Comparison of ENCODE assay signal across 18 mouse cellular contexts in genomic region chr7:109849750-109850434, GRCm38 (mm10). TPM values are rescaled to one million over a fixed set of nuclear protein-coding genes. Genes with fewer than 3 reads are reported as not detected.
A peak's percentile ranks its signal among the peaks of the same experiment; 100 is the strongest.
DNase-seq lines count a peak whose midpoint lies in the region; ATAC-seq and TF ChIP-seq lines count a peak whose summit lies in the region.
"Had no signal": no experiment of that assay in that cellular context is flagged by ENCODE, and none has a peak within 500 bp of the region (broad histone marks: within the 10 kb centered on the region; RNA-seq: fewer than 3 reads in every experiment).

No protein-coding gene starts in this region.

- H3K27me3 ChIP-seq in heart, embryonic 16.5 days (ENCODE audit: control insufficient read depth, insufficient read depth, low read length) = no peaks in the 10 kb centered on the region
- no peaks in the 10 kb centered on the region for H3K27me3 ChIP-seq in forebrain, postnatal 0 days (ENCODE audit: insufficient read depth, low read length)
- H3K27me3 ChIP-seq: intestine, embryonic 15.5 days; lung, embryonic 15.5 days; stomach, embryonic 15.5 days had no signal

- DNase-seq in heart, postnatal 36 days = no peak
- peak; percentile 75 for DNase-seq in brain, embryonic 14.5 days (ENCODE audit: low read depth)
- DNase-seq in embryo, embryonic 9.5 days (ENCODE audit: extremely low spot score) = peak; percentile 32
- no peak for DNase-seq in forebrain, postnatal 0 days
- no peak for DNase-seq in cerebellum, adult 11-12 months
- no peak for DNase-seq in spleen, postnatal 10 days (ENCODE audit: low spot score in 2 of 2)
- no peak for DNase-seq in lung, adult 18-20 months
- DNase-seq: adrenal gland, postnatal 25 days; cerebellum, postnatal 36 days; heart, adult 11 months; liver; right cerebral cortex, postnatal 25 days had no signal

- H3K4me3 ChIP-seq in heart, embryonic 16.5 days (ENCODE audit: low read length) = no peak overlapping the region
- no peak overlapping the region for H3K4me3 ChIP-seq in forebrain, postnatal 0 days (ENCODE audit: low read depth, low read length)
- H3K4me3 ChIP-seq: intestine, embryonic 15.5 days; lung, embryonic 15.5 days; megakaryocyte, embryonic 14.5 days; stomach, embryonic 15.5 days had no signal

- H3K9me3 ChIP-seq in heart, embryonic 16.5 days (replicated peaks; ENCODE audit: control insufficient read depth, low read length) = no peaks in the 10 kb centered on the region
- H3K9me3 ChIP-seq in forebrain, postnatal 0 days (ENCODE audit: low read length) = no peaks in the 10 kb centered on the region
- H3K9me3 ChIP-seq: intestine, embryonic 15.5 days; lung, embryonic 15.5 days; stomach, embryonic 15.5 days had no signal

- H3K9ac ChIP-seq in heart, embryonic 16.5 days (ENCODE audit: low read length) = peak overlapping the region; percentile 17
- H3K9ac ChIP-seq in forebrain, postnatal 0 days = no peak overlapping the region
- H3K9ac ChIP-seq: intestine, embryonic 15.5 days; lung, embryonic 15.5 days; stomach, embryonic 15.5 days had no signal

- intact Hi-C loops in heart, postnatal 36 days (cut with DNase I) = no loop called here

- no peak for TF ChIP-seq CTCF in brain, embryonic 14.5 days (IDR thresholded peaks at IDR 0.05; ENCODE audit: borderline replicate concordance, extremely low read depth, insufficient read depth, insufficient read length)
- no peak for TF ChIP-seq CTCF in forebrain, postnatal 0 days (IDR thresholded peaks at IDR 0.05; ENCODE audit: low read depth)

- H3K27ac ChIP-seq in heart, embryonic 16.5 days (ENCODE audit: low read length) = peak overlapping the region; percentile 5; the same call in 1 of the 2 replicates
- no peak overlapping the region for H3K27ac ChIP-seq in forebrain, postnatal 0 days (ENCODE audit: low read depth, low read length)
- H3K27ac ChIP-seq: intestine, embryonic 15.5 days; lung, embryonic 15.5 days; stomach, embryonic 15.5 days had no signal

- 66% methylated on average over 8 of the region's 8 CpGs for WGBS in heart, embryonic 16.5 days
- 22% methylated on average over 8 of the region's 8 CpGs for WGBS in forebrain, postnatal 0 days

- H3K4me1 ChIP-seq in heart, embryonic 16.5 days (ENCODE audit: control insufficient read depth, insufficient read depth, low read length) = peaks cover 37% of the 10 kb centered on the region
- peaks cover 10% of the 10 kb centered on the region; the same call in 1 of the 2 replicates for H3K4me1 ChIP-seq in forebrain, postnatal 0 days (ENCODE audit: insufficient read depth)

- H3K36me3 ChIP-seq in heart, embryonic 16.5 days (ENCODE audit: control insufficient read depth, insufficient read depth) = 0 out of 2 replicates have a peak, but pooled peaks cover 3% of the 10 kb centered on the region
- H3K36me3 ChIP-seq in forebrain, postnatal 0 days (ENCODE audit: insufficient read depth) = no peaks in the 10 kb centered on the region
- H3K36me3 ChIP-seq: intestine, embryonic 15.5 days; lung, embryonic 15.5 days; stomach, embryonic 15.5 days had no signal

- no peak for TF ChIP-seq POLR2A in brain, embryonic 14.5 days (IDR thresholded peaks at IDR 0.05; ENCODE audit: borderline replicate concordance, extremely low read depth, insufficient read depth, insufficient read length, poor library complexity, severe bottlenecking)

- no peak for ATAC-seq in heart, embryonic 16.5 days (replicated peaks; ENCODE audit: extremely low read depth, insufficient read depth, low FRiP score)
- ATAC-seq in forebrain, postnatal 0 days = peak; percentile 28; the same call in 1 of the 2 replicates
- ATAC-seq: intestine, embryonic 15.5 days had no signal

- no peak overlapping the region for H3K4me2 ChIP-seq in heart, embryonic 16.5 days (ENCODE audit: low read depth, low read length)
- H3K4me2 ChIP-seq in forebrain, postnatal 0 days (ENCODE audit: low read depth) = no peak overlapping the region
- H3K4me2 ChIP-seq: intestine, embryonic 15.5 days; lung, embryonic 15.5 days; stomach, embryonic 15.5 days had no signal

RNA-seq across cellular contexts. Expression of gene Scube2, which starts 15.6 kb away (rescaled TPM):
- 8.9 and 9.9 TPM in 2 replicates for polyA plus RNA-seq in heart, embryonic 16.5 days (2015; fragmentation: Nextera tagmentation; extraction: Ambion mirVana)
- 10 to 100 TPM; 19.3 to 21.1 TPM for total RNA-seq in heart, postnatal 36 days (2021)
- 0.35 and 1.5 TPM in 2 replicates for polyA plus RNA-seq in brain, embryonic 14.5 days (2012; rRNA removed)
- total RNA-seq in forebrain, postnatal 0 days (2014; rRNA removed) = 1.8 TPM in 2 replicates
- 0.78 and 1.6 TPM in 2 replicates for polyA plus RNA-seq in forebrain, postnatal 0 days (2015; fragmentation: Nextera tagmentation; extraction: Ambion mirVana)
- total RNA-seq: neutrophil, adult 5-6 weeks had no signal

Comparison
In these comparisons a context has a peak if more than half of its experiments do, and no peak if none do; other contexts are left out.
1. DNase-seq: peak in brain, embryonic 14.5 days (single experiment) and embryo, embryonic 9.5 days (single experiment); none in heart, postnatal 36 days (0 of 2), forebrain, postnatal 0 days (single experiment), cerebellum, adult 11-12 months (single experiment), spleen, postnatal 10 days (0 of 2) and lung, adult 18-20 months (0 of 2).